Mouse (Mus musculus) common myeloid progenitor, adult 5-6 weeks (primary cell): ENCODE measurements at regions not wholly inside any gene's neighbourhood (a gene's known extent, or its start where the extent isn't known, plus 50 kb on each side); places are given as distances from the start of the nearest gene placed in this dataset.

Source experiments
- ATAC-seq: replicated peaks from 2 replicates; pipeline ENCODE4 v1.8.0; 2016; ENCODE audit warnings: low read depth, mild to moderate bottlenecking, moderate TSS enrichment, inconsistent platforms; ENCODE audit not compliant: poor library complexity, severe bottlenecking

- ATAC-seq = no peak
These were observed 199.2 kb downstream of the Rnd3 start for GRCm38 (mm10) chr2:50949717-50950116.

GRCm38 (mm10) chr2:50945526-50945925, 203.4 kb downstream of the Rnd3 start:
- no peak for ATAC-seq

GRCm38 (mm10) chr2:50943180-50943579, 205.7 kb downstream of the Rnd3 start:
- ATAC-seq = no peak

- ATAC-seq = no peak
These were observed 206.2 kb downstream of the Rnd3 start for GRCm38 (mm10) chr2:50942741-50943140.

- no peak for ATAC-seq
These were observed 216.0 kb downstream of the Rnd3 start for GRCm38 (mm10) chr2:50932936-50933335.

- ATAC-seq = no peak
These were observed 227.9 kb downstream of the Rnd3 start for GRCm38 (mm10) chr2:50921002-50921401.

- no peak for ATAC-seq
These were observed 232.3 kb downstream of the Rnd3 start for GRCm38 (mm10) chr2:50916323-50917221.

- no peak for ATAC-seq
These were observed 233.8 kb downstream of the Rnd3 start for GRCm38 (mm10) chr2:50915149-50915548.

- ATAC-seq = no peak
These were observed 234.7 kb downstream of the Rnd3 start for GRCm38 (mm10) chr2:50914176-50914575.

GRCm38 (mm10) chr2:50908762-50909161, 240.1 kb downstream of the Rnd3 start:
- no peak for ATAC-seq

GRCm38 (mm10) chr2:50902701-50903100, 246.2 kb downstream of the Rnd3 start:
- ATAC-seq = no peak

- ATAC-seq = no peak
These were observed 246.7 kb downstream of the Rnd3 start for GRCm38 (mm10) chr2:50902220-50902619.

GRCm38 (mm10) chr2:50888992-50889391, 259.9 kb downstream of the Rnd3 start:
- ATAC-seq = no peak

GRCm38 (mm10) chr2:50887954-50888353, 261.0 kb downstream of the Rnd3 start:
- ATAC-seq = peak; percentile 93

- no peak for ATAC-seq
These were observed 263.0 kb downstream of the Rnd3 start for GRCm38 (mm10) chr2:50885924-50886315.

- no peak for ATAC-seq
These were observed 263.5 kb downstream of the Rnd3 start for GRCm38 (mm10) chr2:50885280-50885923.

- no peak for ATAC-seq
These were observed 267.3 kb downstream of the Rnd3 start for GRCm38 (mm10) chr2:50881514-50882038.

GRCm38 (mm10) chr2:50880806-50881205, 268.1 kb downstream of the Rnd3 start:
- ATAC-seq = no peak

- ATAC-seq = no peak
These were observed 271.2 kb downstream of the Rnd3 start for GRCm38 (mm10) chr2:50877716-50878115.

GRCm38 (mm10) chr2:50875072-50875471, 273.8 kb downstream of the Rnd3 start:
- no peak for ATAC-seq

GRCm38 (mm10) chr2:50853538-50854244, 295.2 kb downstream of the Rnd3 start:
- peak; percentile 60 for ATAC-seq
